Mouse (Mus musculus) urinary bladder, adult 2 months (tissue): Measurements from ENCODE around the gene Olfr101. TPM values are rescaled to one million over a fixed set of nuclear protein-coding genes. Genes with fewer than 3 reads are reported as not detected.

Experiments
- DNase-seq: peaks from one replicate; pipeline ENCODE4 v3.0.0; 2022; ENCODE audit warnings: low spot score
- polyA plus RNA-seq: library from polyadenylated mRNA; depleted of rRNA; stranded (reverse); fragments of >200 nt; gene quantifications from 2 replicates; pipeline ENCODE4 v1.2.3, GENCODE M21; 2012; rRNA removed

Olfr101 gene
- polyA plus RNA-seq, result not detected in 2 replicates

GRCm38 (mm10) chr17:37304213-37304612, at the start of gene Olfr101:
Gene Olfr101 (minus strand): TSS chr17:37304313.
- DNase-seq, result no peak

- no peak for DNase-seq
These were observed 35.5 kb upstream of the Olfr101 start, which contains the start of gene Olfr103 for GRCm38 (mm10) chr17:37339598-37339997. Gene Olfr103 (minus strand): TSS chr17:37339698.

- no peak for DNase-seq
These were observed 12.8 kb upstream of the Olfr101 start, which contains the start of gene Olfr102 for GRCm38 (mm10) chr17:37316954-37317353. Gene Olfr102 (minus strand): TSS chr17:37317054.

- no peak for DNase-seq
These were observed 6.1 kb upstream of the Olfr101 start for GRCm38 (mm10) chr17:37310146-37310699.

- DNase-seq, result no peak
These were observed 4.4 kb upstream of the Olfr101 start for GRCm38 (mm10) chr17:37308483-37308882.

- DNase-seq, result no peak
These were observed 20.8 kb downstream of the Olfr101 start, which contains the start of gene Olfr99 for GRCm38 (mm10) chr17:37283360-37283759. Gene Olfr99 (minus strand): TSS chr17:37283460.

- DNase-seq, result no peak
These were observed 23.8 kb downstream of the Olfr101 start for GRCm38 (mm10) chr17:37280331-37280730.

GRCm38 (mm10) chr17:37276573-37276972, 27.5 kb downstream of the Olfr101 start:
- no peak for DNase-seq

GRCm38 (mm10) chr17:37275626-37276248, 28.4 kb downstream of the Olfr101 start:
- no peak for DNase-seq

GRCm38 (mm10) chr17:37270702-37271092, 33.4 kb downstream of the Olfr101 start:
- peak; percentile 28 for DNase-seq

GRCm38 (mm10) chr17:37270058-37270701, 33.9 kb downstream of the Olfr101 start, which contains the start of gene H2-M3:
Gene H2-M3 (plus strand): TSS chr17:37270220.
- DNase-seq, result peak; percentile 61

GRCm38 (mm10) chr17:37263626-37264025, 40.5 kb downstream of the Olfr101 start, which contains the start of gene Olfr98:
Gene Olfr98 (minus strand): TSS chr17:37263749.
- DNase-seq, result no peak

GRCm38 (mm10) chr17:37250544-37250943, 53.6 kb downstream of the Olfr101 start:
- DNase-seq, result no peak

- no peak for DNase-seq
These were observed 54.7 kb downstream of the Olfr101 start for GRCm38 (mm10) chr17:37249460-37249859.

Other genes with a start within 250 kb of the Olfr101 start
- gene Olfr90, start 215.8 kb downstream of the Olfr101 start, polyA plus RNA-seq, result not detected in 2 replicates
- gene Olfr91, start 206.0 kb downstream of the Olfr101 start, polyA plus RNA-seq, result not detected in 2 replicates
- not detected in 2 replicates for gene Olfr92, start 184.2 kb downstream of the Olfr101 start, polyA plus RNA-seq
- gene Olfr93, start 142.8 kb downstream of the Olfr101 start, polyA plus RNA-seq, result not detected in 2 replicates
- gene Ubd, start 110.4 kb downstream of the Olfr101 start, polyA plus RNA-seq, result 0.52 and 1.0 TPM in 2 replicates
- not detected in 2 replicates for gene Olfr94, start 103.3 kb downstream of the Olfr101 start, polyA plus RNA-seq
- gene Olfr95, start 91.2 kb downstream of the Olfr101 start, polyA plus RNA-seq, result not detected in 2 replicates
- gene Olfr96, start 84.2 kb downstream of the Olfr101 start, polyA plus RNA-seq, result not detected in 2 replicates
- not detected in 2 replicates for gene Olfr97, start 67.0 kb downstream of the Olfr101 start, polyA plus RNA-seq
- not detected in 2 replicates for gene Olfr98, start 40.6 kb downstream of the Olfr101 start, polyA plus RNA-seq
- 12.3 and 13.0 TPM in 2 replicates for gene H2-M3, start 34.1 kb downstream of the Olfr101 start, polyA plus RNA-seq
- gene Olfr99, start 20.9 kb downstream of the Olfr101 start, polyA plus RNA-seq, result not detected in 2 replicates
- not detected in 2 replicates for gene Olfr102, start 12.7 kb upstream of the Olfr101 start, polyA plus RNA-seq
- gene Olfr103, start 35.4 kb upstream of the Olfr101 start, polyA plus RNA-seq, result not detected in 2 replicates
- gene Olfr104-ps, start 55.3 kb upstream of the Olfr101 start, polyA plus RNA-seq, result not detected in 2 replicates
- not detected in 2 replicates for gene Olfr105-ps, start 74.7 kb upstream of the Olfr101 start, polyA plus RNA-seq
- not detected in 2 replicates for gene Olfr106-ps, start 86.1 kb upstream of the Olfr101 start, polyA plus RNA-seq
- gene Olfr107, start 94.9 kb upstream of the Olfr101 start, polyA plus RNA-seq, result not detected in 2 replicates
- gene Olfr108, start 141.2 kb upstream of the Olfr101 start, polyA plus RNA-seq, result not detected in 2 replicates
- not detected in 2 replicates for gene Olfr109, start 154.6 kb upstream of the Olfr101 start, polyA plus RNA-seq
- gene H2-M2, start 179.2 kb upstream of the Olfr101 start, polyA plus RNA-seq, result 0.35 and 0.47 TPM in 2 replicates
- not detected in 2 replicates for gene Olfr110, start 188.2 kb upstream of the Olfr101 start, polyA plus RNA-seq
- gene Olfr111, start 203.7 kb upstream of the Olfr101 start, polyA plus RNA-seq, result 0.03 and 0.04 TPM in 2 replicates